Mouse (Mus musculus): ENCODE measurements at regions not wholly inside any gene's neighbourhood (a gene's known extent, or its start where the extent isn't known, plus 50 kb on each side); places are given as distances from the start of the nearest gene placed in this dataset.

DNA sequence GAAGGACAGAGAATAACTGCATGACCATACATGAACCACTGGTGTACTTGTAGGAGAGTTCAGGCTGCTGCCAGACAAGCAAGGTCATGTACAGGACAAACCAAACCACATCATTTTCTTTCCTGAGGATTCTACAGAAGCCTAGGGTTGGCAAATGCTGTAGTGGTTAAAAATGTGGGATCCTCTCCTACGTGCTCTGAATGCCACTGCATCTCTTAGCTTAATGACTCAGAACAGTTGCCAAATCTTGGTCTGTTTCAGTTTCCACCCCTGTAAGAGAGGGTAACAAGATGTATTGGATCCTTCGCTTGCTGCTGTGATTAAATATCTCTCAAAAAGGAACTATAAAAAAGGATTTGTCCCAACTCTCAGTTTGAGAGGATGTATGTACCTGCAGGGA, 938.1 kb downstream of the 4930444P10Rik start:
- DNase-seq (ENCODE audit: low spot score) (no peak), ATAC-seq (no peak)
- Histone ChIP-seq H3K36me3 (ENCODE audit: insufficient read depth, low read length) (no peaks in the 10 kb centered on the region), H3K4me2 (replicated peaks; ENCODE audit: low read depth, low read length) (no peak overlapping the region), H3K4me1 (ENCODE audit: insufficient read depth, low read depth, low read length) (no peaks in the 10 kb centered on the region), H3K9ac (replicated peaks; ENCODE audit: low read depth) (no peak overlapping the region), H3K27ac (ENCODE audit: low read length) (no peak overlapping the region), H3K27me3 (replicated peaks; ENCODE audit: insufficient read depth, low read length) (no peaks in the 10 kb centered on the region), H3K9me3 (ENCODE audit: low read length) (no peaks in the 10 kb centered on the region), H3K4me3 (ENCODE audit: low read depth, low read length) (no peak overlapping the region)
- no peak for TF ChIP-seq CTCF (IDR thresholded peaks at IDR 0.05)
- WGBS = 74% methylated on average over 2 of the region's 2 CpGs

DNA sequence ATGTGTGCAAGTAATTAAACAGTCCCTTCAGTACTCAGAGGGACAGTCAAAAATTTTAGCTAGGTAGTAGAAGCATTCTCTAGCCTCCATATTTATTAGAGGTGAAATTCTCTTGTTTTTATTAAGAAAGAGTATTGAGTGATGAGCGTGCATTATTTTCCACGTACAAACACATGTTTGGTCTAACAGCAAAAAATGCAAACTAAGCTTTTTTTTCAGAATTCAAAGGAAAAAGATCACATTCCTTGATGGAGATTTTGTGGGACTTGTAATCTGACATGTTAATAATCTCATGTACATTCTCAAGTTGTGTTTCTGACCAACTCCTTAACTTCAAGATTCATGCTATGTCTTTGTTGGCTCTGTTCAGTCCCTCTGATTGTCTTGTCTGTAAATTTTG, 939.2 kb downstream of the 4930444P10Rik start:
- no peak overlapping the region for H3K9ac ChIP-seq (replicated peaks; ENCODE audit: low read depth)
- no peaks in the 10 kb centered on the region for H3K9me3 ChIP-seq (ENCODE audit: low read length)
- no peaks in the 10 kb centered on the region for H3K4me1 ChIP-seq (ENCODE audit: insufficient read depth, low read depth, low read length)
- no peaks in the 10 kb centered on the region for H3K27me3 ChIP-seq (replicated peaks; ENCODE audit: insufficient read depth, low read length)
- WGBS = 93% methylated on average over 2 of the region's 2 CpGs
- no peak overlapping the region for H3K27ac ChIP-seq (ENCODE audit: low read length)
- H3K4me2 ChIP-seq (replicated peaks; ENCODE audit: low read depth, low read length) = no peak overlapping the region
- H3K36me3 ChIP-seq (ENCODE audit: insufficient read depth, low read length) = no peaks in the 10 kb centered on the region
- ATAC-seq = no peak
- TF ChIP-seq EP300 (IDR thresholded peaks at IDR 0.05) (no peak), CTCF (IDR thresholded peaks at IDR 0.05) (no peak)
- H3K4me3 ChIP-seq (ENCODE audit: low read depth, low read length) = no peak overlapping the region
- no peak for DNase-seq (ENCODE audit: low spot score)

DNA sequence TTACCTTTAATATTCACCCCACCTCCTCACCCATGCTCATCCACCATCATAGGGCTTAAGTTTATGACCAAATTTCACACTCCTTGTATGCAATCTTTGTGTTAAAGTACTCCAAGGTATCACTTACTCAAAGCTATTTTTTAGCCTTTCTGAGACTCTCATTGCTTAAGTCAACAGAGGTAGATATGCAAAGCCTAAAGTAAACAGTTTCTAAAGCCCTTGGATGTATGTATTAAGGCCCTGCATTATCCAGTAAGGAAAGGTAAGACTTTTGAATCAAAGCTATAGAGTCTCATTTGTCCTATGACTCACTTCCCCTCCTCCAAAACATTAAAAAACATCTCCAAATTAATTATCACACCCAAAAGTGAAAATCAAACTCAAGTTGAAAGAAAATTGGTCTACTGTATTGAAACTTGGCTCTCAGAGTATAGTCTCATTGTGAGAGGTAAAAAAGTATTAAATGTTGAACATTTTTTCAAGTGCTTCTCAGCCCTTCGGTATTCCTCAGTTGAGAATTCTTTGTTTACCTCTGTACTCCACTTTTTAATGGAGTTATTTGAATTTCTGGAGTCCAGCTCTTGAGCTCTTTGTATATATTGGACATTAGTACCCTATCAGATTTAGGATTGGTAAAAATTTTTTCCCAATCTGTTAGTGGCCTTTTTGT, 949.1 kb downstream of the 4930444P10Rik start:
- 36% methylated on average over 1 of the region's 1 CpGs for WGBS
- TF ChIP-seq EP300 (IDR thresholded peaks at IDR 0.05) (no peak), CTCF (IDR thresholded peaks at IDR 0.05) (no peak)
- Histone ChIP-seq H3K36me3 (ENCODE audit: insufficient read depth, low read length) (no peaks in the 10 kb centered on the region), H3K4me3 (ENCODE audit: low read depth, low read length) (no peak overlapping the region), H3K4me1 (ENCODE audit: insufficient read depth, low read depth, low read length) (no peaks in the 10 kb centered on the region), H3K27ac (ENCODE audit: low read length) (no peak overlapping the region), H3K4me2 (replicated peaks; ENCODE audit: low read depth, low read length) (no peak overlapping the region), H3K27me3 (replicated peaks; ENCODE audit: insufficient read depth, low read length) (no peaks in the 10 kb centered on the region), H3K9me3 (ENCODE audit: low read length) (no peaks in the 10 kb centered on the region), H3K9ac (replicated peaks; ENCODE audit: low read depth) (no peak overlapping the region)
- DNase-seq (ENCODE audit: low spot score) = peak; percentile 8
- peak; percentile 38; the same call in 1 of the 2 replicates for ATAC-seq

DNA sequence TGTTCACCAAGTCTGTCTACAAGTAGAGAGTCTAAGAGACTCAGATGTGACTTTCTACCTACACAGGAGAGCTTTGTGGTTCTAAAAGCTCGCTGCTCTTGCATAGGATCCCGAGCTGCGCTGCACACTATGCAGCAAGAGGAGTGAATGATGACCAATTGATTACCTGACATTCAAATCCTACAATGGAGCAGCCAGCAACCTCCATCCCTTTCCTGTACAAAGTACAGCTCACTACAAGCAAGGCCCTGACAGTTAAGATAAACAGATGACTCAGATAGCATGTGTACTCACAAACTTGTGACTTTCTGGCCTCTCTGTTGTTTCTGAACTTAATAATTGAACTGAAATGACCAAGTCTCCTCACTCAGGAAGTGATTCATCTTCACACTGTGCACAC, 974.7 kb downstream of the 4930444P10Rik start:
- H3K9me3 ChIP-seq (ENCODE audit: low read length) = no peaks in the 10 kb centered on the region
- WGBS = 28% methylated on average over 3 of the region's 3 CpGs
- ATAC-seq (no peak), DNase-seq (ENCODE audit: low spot score) (no peak)
- no peaks in the 10 kb centered on the region for H3K4me1 ChIP-seq (ENCODE audit: insufficient read depth, low read depth, low read length)
- no peak overlapping the region for H3K27ac ChIP-seq (ENCODE audit: low read length)
- H3K4me3 ChIP-seq (ENCODE audit: low read depth, low read length) = no peak overlapping the region
- TF ChIP-seq CTCF (IDR thresholded peaks at IDR 0.05) (no peak), EP300 (IDR thresholded peaks at IDR 0.05) (no peak)
- no peaks in the 10 kb centered on the region for H3K36me3 ChIP-seq (ENCODE audit: insufficient read depth, low read length)
- no peaks in the 10 kb centered on the region for H3K27me3 ChIP-seq (replicated peaks; ENCODE audit: insufficient read depth, low read length)
- H3K4me2 ChIP-seq (replicated peaks; ENCODE audit: low read depth, low read length) = no peak overlapping the region
- H3K9ac ChIP-seq (replicated peaks; ENCODE audit: low read depth) = no peak overlapping the region

DNA sequence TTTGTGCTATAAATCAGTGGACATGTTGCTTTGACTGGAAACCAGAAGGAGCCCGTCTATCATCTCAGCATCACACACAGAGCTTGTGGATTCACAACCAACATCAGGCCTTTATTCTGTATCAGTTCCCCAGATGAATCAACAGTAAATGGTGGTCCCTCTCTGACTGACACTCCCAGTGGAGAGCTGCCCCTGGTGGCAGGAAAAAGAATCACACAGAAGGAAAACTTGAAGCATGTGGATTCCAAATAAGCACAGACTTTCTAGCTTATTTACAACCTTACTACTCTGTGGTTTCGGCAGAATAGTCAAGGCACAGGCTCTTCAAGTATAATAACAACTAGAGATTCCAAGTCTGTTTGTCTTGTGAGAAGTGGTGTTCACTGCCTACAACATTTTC, 981.7 kb downstream of the 4930444P10Rik start:
- ATAC-seq (no peak), DNase-seq (ENCODE audit: low spot score) (no peak)
- H3K9ac ChIP-seq (replicated peaks; ENCODE audit: low read depth) = no peak overlapping the region
- no peaks in the 10 kb centered on the region for H3K36me3 ChIP-seq (ENCODE audit: insufficient read depth, low read length)
- H3K27me3 ChIP-seq (replicated peaks; ENCODE audit: insufficient read depth, low read length) = no peaks in the 10 kb centered on the region
- TF ChIP-seq CTCF (IDR thresholded peaks at IDR 0.05) = peak; percentile 44
- no peak for TF ChIP-seq EP300 (IDR thresholded peaks at IDR 0.05)
- no peak overlapping the region for H3K4me2 ChIP-seq (replicated peaks; ENCODE audit: low read depth, low read length)
- no peak overlapping the region for H3K4me3 ChIP-seq (ENCODE audit: low read depth, low read length)
- H3K4me1 ChIP-seq (ENCODE audit: insufficient read depth, low read depth, low read length) = no peaks in the 10 kb centered on the region
- no peaks in the 10 kb centered on the region for H3K9me3 ChIP-seq (ENCODE audit: low read length)
- H3K27ac ChIP-seq (ENCODE audit: low read length) = no peak overlapping the region
- 69% methylated on average over 2 of the region's 2 CpGs for WGBS

DNA sequence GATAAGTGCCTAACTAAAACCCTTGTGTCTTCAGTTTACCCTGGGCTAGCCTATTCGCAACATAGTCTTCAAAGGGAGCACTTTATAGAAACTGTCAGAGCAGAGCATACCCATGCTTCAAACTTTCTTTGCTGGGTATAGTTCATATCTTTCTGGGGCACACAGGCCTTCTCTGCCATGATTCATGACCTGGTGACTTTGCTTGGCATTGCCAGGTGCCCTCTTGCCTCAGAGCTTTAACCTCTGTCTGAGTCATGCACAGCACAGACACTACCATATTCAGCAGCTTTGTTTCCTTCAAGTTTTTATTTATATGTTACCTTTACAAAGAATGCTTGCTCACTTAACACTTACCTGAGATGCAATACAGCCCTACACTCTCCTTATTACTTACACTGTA, 1022.8 kb downstream of the 4930444P10Rik start:
- ATAC-seq (no peak), DNase-seq (ENCODE audit: low spot score) (no peak)
- no peaks in the 10 kb centered on the region for H3K9me3 ChIP-seq (ENCODE audit: low read length)
- TF ChIP-seq EP300 (IDR thresholded peaks at IDR 0.05) = no peak
- TF ChIP-seq CTCF (IDR thresholded peaks at IDR 0.05) = no peak
- H3K36me3 ChIP-seq (ENCODE audit: insufficient read depth, low read length) = no peaks in the 10 kb centered on the region
- no peak overlapping the region for H3K9ac ChIP-seq (replicated peaks; ENCODE audit: low read depth)
- no peak overlapping the region for H3K4me3 ChIP-seq (ENCODE audit: low read depth, low read length)
- 90% methylated on average over 1 of the region's 1 CpGs for WGBS
- H3K4me2 ChIP-seq (replicated peaks; ENCODE audit: low read depth, low read length) = no peak overlapping the region
- H3K27ac ChIP-seq (ENCODE audit: low read length) = no peak overlapping the region
- no peaks in the 10 kb centered on the region for H3K4me1 ChIP-seq (ENCODE audit: insufficient read depth, low read depth, low read length)
- H3K27me3 ChIP-seq (replicated peaks; ENCODE audit: insufficient read depth, low read length) = no peaks in the 10 kb centered on the region

DNA sequence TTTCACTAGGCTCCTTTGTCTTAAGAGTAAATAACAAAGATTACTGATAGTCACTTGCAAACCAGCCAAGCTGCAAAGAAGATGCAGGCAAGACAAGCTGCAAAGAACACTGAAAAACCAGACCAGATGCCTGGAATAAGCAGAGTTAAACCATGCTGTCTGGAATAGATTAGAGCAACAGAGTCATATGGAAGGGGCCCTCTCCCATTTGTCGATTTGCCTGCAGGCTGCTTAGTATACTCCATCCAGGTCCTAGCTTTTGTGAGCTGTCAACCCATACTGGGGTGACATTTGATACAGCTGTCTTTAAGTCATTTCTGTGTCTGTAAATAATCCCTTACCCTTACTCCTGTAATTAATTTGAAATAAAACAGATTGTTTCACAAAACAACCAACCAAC, 1059.1 kb downstream of the 4930444P10Rik start:
- Histone ChIP-seq H3K4me3 (ENCODE audit: low read depth, low read length) (no peak overlapping the region), H3K9me3 (ENCODE audit: low read length) (no peaks in the 10 kb centered on the region), H3K4me2 (replicated peaks; ENCODE audit: low read depth, low read length) (no peak overlapping the region), H3K36me3 (ENCODE audit: insufficient read depth, low read length) (no peaks in the 10 kb centered on the region), H3K27ac (ENCODE audit: low read length) (no peak overlapping the region), H3K4me1 (ENCODE audit: insufficient read depth, low read depth, low read length) (no peaks in the 10 kb centered on the region), H3K9ac (replicated peaks; ENCODE audit: low read depth) (no peak overlapping the region), H3K27me3 (replicated peaks; ENCODE audit: insufficient read depth, low read length) (no peaks in the 10 kb centered on the region)
- 52% methylated on average over 1 of the region's 1 CpGs for WGBS
- TF ChIP-seq CTCF (IDR thresholded peaks at IDR 0.05) = no peak
- TF ChIP-seq EP300 (IDR thresholded peaks at IDR 0.05) = no peak
- DNase-seq (ENCODE audit: low spot score) = no peak
- no peak for ATAC-seq
